Mouse (Mus musculus): ENCODE results near the gene Shroom2. TPM values are rescaled to one million over a fixed set of nuclear protein-coding genes. Genes with fewer than 3 reads are reported as not detected.

The Shroom2 gene
- polyA plus RNA-seq, 2 experiments: 7.0 to 8.7 TPM

GRCm38 (mm10) chrX:152676357-152676756 is 92.9 kb downstream of the Shroom2 start:
- peak; percentile 47; the same call in 1 of the 2 replicates for ATAC-seq (ENCODE audit: low FRiP score, low read depth)
- Histone ChIP-seq H3K4me2 (replicated peaks; ENCODE audit: low read depth, low read length, severe bottlenecking) (no peak overlapping the region), H3K36me3 (ENCODE audit: control insufficient read depth, insufficient read depth, low read length) (no peaks in the 10 kb centered on the region), H3K4me1 (ENCODE audit: control insufficient read depth, insufficient read depth, low read length) (no peaks in the 10 kb centered on the region), H3K27ac (replicated peaks; ENCODE audit: low read depth, low read length) (no peak overlapping the region), H3K9ac (ENCODE audit: low read depth, low read length, severe bottlenecking) (no peak overlapping the region), H3K27me3 (ENCODE audit: control insufficient read depth, insufficient read depth, low read length) (no peaks in the 10 kb centered on the region), H3K9me3 (ENCODE audit: control insufficient read depth, low read length) (no peaks in the 10 kb centered on the region), H3K4me3 (replicated peaks; ENCODE audit: low read length) (no peak overlapping the region)
- WGBS: 29% methylated on average over 3 of the region's 3 CpGs
- TF ChIP-seq POLR2A (IDR thresholded peaks at IDR 0.05; ENCODE audit: borderline replicate concordance, extremely low read depth, insufficient read depth, insufficient read length): no peak
- DNase-seq (ENCODE audit: low spot score): peak; percentile 35

GRCm38 (mm10) chrX:152673431-152673830 is 95.8 kb downstream of the Shroom2 start:
- no peak for TF ChIP-seq POLR2A (IDR thresholded peaks at IDR 0.05; ENCODE audit: borderline replicate concordance, extremely low read depth, insufficient read depth, insufficient read length)
- WGBS: 70% methylated on average over 3 of the region's 3 CpGs
- DNase-seq (ENCODE audit: low spot score): no peak
- no peak overlapping the region for H3K27ac ChIP-seq (replicated peaks; ENCODE audit: low read depth, low read length)
- H3K9ac ChIP-seq (ENCODE audit: low read depth, low read length, severe bottlenecking): no peak overlapping the region
- no peak for ATAC-seq (ENCODE audit: low FRiP score, low read depth)
- H3K4me1 ChIP-seq (ENCODE audit: control insufficient read depth, insufficient read depth, low read length): no peaks in the 10 kb centered on the region
- H3K36me3 ChIP-seq (ENCODE audit: control insufficient read depth, insufficient read depth, low read length): no peaks in the 10 kb centered on the region
- no peaks in the 10 kb centered on the region for H3K9me3 ChIP-seq (ENCODE audit: control insufficient read depth, low read length)
- no peak overlapping the region for H3K4me3 ChIP-seq (replicated peaks; ENCODE audit: low read length)
- no peaks in the 10 kb centered on the region for H3K27me3 ChIP-seq (ENCODE audit: control insufficient read depth, insufficient read depth, low read length)
- no peak overlapping the region for H3K4me2 ChIP-seq (replicated peaks; ENCODE audit: low read depth, low read length, severe bottlenecking)

- no peak overlapping the region for H3K27ac ChIP-seq (replicated peaks; ENCODE audit: low read depth, low read length)
- no peak overlapping the region for H3K9ac ChIP-seq (ENCODE audit: low read depth, low read length, severe bottlenecking)
- WGBS: 30% methylated on average over 4 of the region's 4 CpGs
- ATAC-seq (ENCODE audit: low FRiP score, low read depth) (no peak; the same call in 1 of the 2 replicates), DNase-seq (ENCODE audit: low spot score) (no peak)
- peaks cover 10% of the 10 kb centered on the region for H3K36me3 ChIP-seq (ENCODE audit: control insufficient read depth, insufficient read depth, low read length)
- H3K4me2 ChIP-seq (replicated peaks; ENCODE audit: low read depth, low read length, severe bottlenecking): no peak overlapping the region
- H3K4me1 ChIP-seq (ENCODE audit: control insufficient read depth, insufficient read depth, low read length): peaks cover 5% of the 10 kb centered on the region; the same call in 1 of the 2 replicates
- no peak overlapping the region for H3K4me3 ChIP-seq (replicated peaks; ENCODE audit: low read length)
- no peaks in the 10 kb centered on the region for H3K9me3 ChIP-seq (ENCODE audit: control insufficient read depth, low read length)
- no peak for TF ChIP-seq POLR2A (IDR thresholded peaks at IDR 0.05; ENCODE audit: borderline replicate concordance, extremely low read depth, insufficient read depth, insufficient read length)
- no peaks in the 10 kb centered on the region; the same call in 1 of the 2 replicates for H3K27me3 ChIP-seq (ENCODE audit: control insufficient read depth, insufficient read depth, low read length)
Observed at GRCm38 (mm10) chrX:152657363-152658036, 111.8 kb downstream of the Shroom2 start.

DNA sequence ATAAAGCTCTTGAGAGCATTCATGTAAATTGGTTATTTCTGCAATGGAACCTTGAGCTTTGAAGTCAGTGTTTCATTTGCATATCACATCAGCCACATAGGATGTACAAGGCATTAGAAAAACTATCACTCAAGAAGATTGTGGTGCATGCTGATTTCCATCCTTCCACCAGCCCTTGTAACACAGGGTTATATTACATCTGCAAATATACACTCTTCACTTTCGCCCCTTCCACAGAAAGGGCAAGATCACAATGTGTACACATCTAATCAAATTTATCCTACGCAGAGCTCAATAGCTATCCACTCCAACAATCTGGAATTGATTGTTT is 112.7 kb downstream of the Shroom2 start:
- Histone ChIP-seq H3K4me2 (replicated peaks; ENCODE audit: low read depth, low read length, severe bottlenecking) (no peak overlapping the region), H3K4me1 (ENCODE audit: control insufficient read depth, insufficient read depth, low read length) (peaks cover 5% of the 10 kb centered on the region; the same call in 1 of the 2 replicates), H3K36me3 (ENCODE audit: control insufficient read depth, insufficient read depth, low read length) (peaks cover 10% of the 10 kb centered on the region), H3K27me3 (ENCODE audit: control insufficient read depth, insufficient read depth, low read length) (no peaks in the 10 kb centered on the region; the same call in 1 of the 2 replicates), H3K9me3 (ENCODE audit: control insufficient read depth, low read length) (no peaks in the 10 kb centered on the region), H3K4me3 (replicated peaks; ENCODE audit: low read length) (no peak overlapping the region), H3K27ac (replicated peaks; ENCODE audit: low read depth, low read length) (no peak overlapping the region), H3K9ac (ENCODE audit: low read depth, low read length, severe bottlenecking) (no peak overlapping the region)
- no peak for DNase-seq (ENCODE audit: low spot score)
- no peak for TF ChIP-seq POLR2A (IDR thresholded peaks at IDR 0.05; ENCODE audit: borderline replicate concordance, extremely low read depth, insufficient read depth, insufficient read length)
- ATAC-seq (ENCODE audit: low FRiP score, low read depth): no peak
- WGBS: 49% methylated on average over 2 of the region's 2 CpGs

DNA sequence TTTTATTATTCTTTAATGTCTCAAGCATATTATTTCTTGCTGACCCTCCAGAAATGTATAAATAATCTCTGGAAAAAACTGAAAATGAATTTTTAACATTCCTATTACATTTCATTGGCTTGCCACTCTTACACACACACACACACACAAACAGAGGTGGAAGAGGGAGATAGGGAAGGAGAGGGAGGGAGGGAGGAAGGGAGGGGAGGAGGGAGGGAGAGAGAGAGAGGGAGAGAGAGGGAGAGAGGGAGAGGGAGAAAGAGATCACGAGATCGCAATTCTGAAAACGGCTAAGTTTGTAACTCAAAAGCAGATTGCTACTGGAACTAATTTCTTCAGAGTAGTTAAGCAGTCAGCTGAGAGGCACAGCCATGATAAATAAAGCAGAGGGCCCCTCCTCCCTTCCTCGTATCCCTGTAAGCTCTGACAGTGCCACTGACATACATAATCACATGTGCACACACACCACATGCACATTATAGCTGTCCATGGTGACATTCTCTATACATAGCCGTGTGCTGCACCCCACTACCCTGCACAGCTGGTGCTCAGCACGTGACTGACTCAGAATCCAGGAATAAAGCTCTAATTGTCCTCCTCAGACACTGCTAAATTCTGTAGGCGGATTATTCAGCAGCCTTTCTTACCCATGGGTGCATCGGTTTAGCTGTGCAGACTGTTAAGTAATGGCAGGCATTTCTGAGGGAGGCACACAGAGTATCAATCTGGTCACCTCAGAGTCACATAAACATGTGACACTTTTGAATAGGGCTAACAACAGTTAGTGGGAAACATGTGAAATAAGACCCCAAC is 113.3 kb downstream of the Shroom2 start:
- 31% methylated on average over 8 of the region's 8 CpGs for WGBS
- Histone ChIP-seq H3K9ac (ENCODE audit: low read depth, low read length, severe bottlenecking) (no peak overlapping the region), H3K27me3 (ENCODE audit: control insufficient read depth, insufficient read depth, low read length) (no peaks in the 10 kb centered on the region; the same call in 1 of the 2 replicates), H3K36me3 (ENCODE audit: control insufficient read depth, insufficient read depth, low read length) (peaks cover 10% of the 10 kb centered on the region), H3K27ac (replicated peaks; ENCODE audit: low read depth, low read length) (no peak overlapping the region), H3K9me3 (ENCODE audit: control insufficient read depth, low read length) (no peaks in the 10 kb centered on the region), H3K4me3 (replicated peaks; ENCODE audit: low read length) (no peak overlapping the region), H3K4me1 (ENCODE audit: control insufficient read depth, insufficient read depth, low read length) (peaks cover 5% of the 10 kb centered on the region; the same call in 1 of the 2 replicates), H3K4me2 (replicated peaks; ENCODE audit: low read depth, low read length, severe bottlenecking) (no peak overlapping the region)
- DNase-seq (ENCODE audit: low spot score): no peak
- ATAC-seq (ENCODE audit: low FRiP score, low read depth): peak; percentile 77
- no peak for TF ChIP-seq POLR2A (IDR thresholded peaks at IDR 0.05; ENCODE audit: borderline replicate concordance, extremely low read depth, insufficient read depth, insufficient read length)

All from limb, embryonic 14.5 days (tissue).